8 mouse cellular contexts compared by ENCODE assay signal in genomic region chr3:87905880-87906485, GRCm38 (mm10). TPM values are rescaled to one million over a fixed set of nuclear protein-coding genes. Genes with fewer than 3 reads are reported as not detected.
DNase-seq lines count a peak whose midpoint lies in the region; ATAC-seq and TF ChIP-seq lines count a peak whose summit lies in the region.

Hdgf (plus strand) TSS chr3:87906321.

- peak within 1 kb of the TSS; percentile 80 for H3K4me3 ChIP-seq in C2C12 (ENCODE audit: insufficient read depth, poor library complexity, severe bottlenecking)
- H3K4me3 ChIP-seq in erythroblast, embryonic 14.5 days (replicated peaks), result peak within 1 kb of the TSS; percentile 100
- peak within 1 kb of the TSS; percentile 74 for H3K4me3 ChIP-seq in heart, embryonic 12.5 days
- H3K4me3 ChIP-seq in kidney, postnatal 0 days (replicated peaks; ENCODE audit: low read depth, low read length), result peak within 1 kb of the TSS; percentile 83
- H3K4me3 ChIP-seq in liver, embryonic 11.5 days (ENCODE audit: low read depth, low read length), result peak within 1 kb of the TSS; percentile 100
- H3K4me3 ChIP-seq in stomach, embryonic 14.5 days (ENCODE audit: low read depth, low read length), result peak within 1 kb of the TSS; percentile 99

- H3K4me1 ChIP-seq in erythroblast, embryonic 14.5 days (ENCODE audit: control insufficient read depth), result peaks cover 78% of the 10 kb centered on the region
- H3K4me1 ChIP-seq in heart, embryonic 12.5 days (replicated peaks), result peaks cover 43% of the 10 kb centered on the region
- H3K4me1 ChIP-seq in kidney, postnatal 0 days (replicated peaks; ENCODE audit: insufficient read depth, low read length), result peaks cover 30% of the 10 kb centered on the region
- H3K4me1 ChIP-seq in liver, embryonic 11.5 days (replicated peaks; ENCODE audit: control insufficient read depth, insufficient read depth, low read length), result peaks cover 50% of the 10 kb centered on the region
- peaks cover 32% of the 10 kb centered on the region for H3K4me1 ChIP-seq in stomach, embryonic 14.5 days (ENCODE audit: control insufficient read depth, insufficient read depth, low read length)

- peak; percentile 99 for DNase-seq in brain, embryonic 14.5 days (ENCODE audit: low read depth)
- peak; percentile 97 for DNase-seq in kidney, postnatal 0 days (ENCODE audit: low spot score)
- DNase-seq in liver, embryonic 11.5 days (ENCODE audit: low spot score), result peak; percentile 95
- DNase-seq in naive thymus-derived CD4-positive, alpha-beta T cell, adult 2 months (ENCODE audit: low read depth), result peak; percentile 95

- no peaks in the 10 kb centered on the region for H3K9me3 ChIP-seq in erythroblast, embryonic 14.5 days (ENCODE audit: control insufficient read depth, low read length)
- H3K9me3 ChIP-seq in heart, embryonic 12.5 days (replicated peaks), result no peaks in the 10 kb centered on the region
- H3K9me3 ChIP-seq in kidney, postnatal 0 days (replicated peaks; ENCODE audit: low read length), result no peaks in the 10 kb centered on the region
- H3K9me3 ChIP-seq in liver, embryonic 11.5 days (ENCODE audit: control insufficient read depth, low read length), result no peaks in the 10 kb centered on the region
- no peaks in the 10 kb centered on the region for H3K9me3 ChIP-seq in stomach, embryonic 14.5 days (ENCODE audit: control insufficient read depth, low read depth, low read length)

- H3K79me3 ChIP-seq in C2C12 (ENCODE audit: low read depth), result peaks cover 44% of the 10 kb centered on the region

- peaks cover 5% of the 10 kb centered on the region for H3K36me3 ChIP-seq in C2C12 (ENCODE audit: control insufficient read depth, insufficient read depth)
- H3K36me3 ChIP-seq in erythroblast, embryonic 14.5 days (ENCODE audit: control insufficient read depth), result peaks cover 31% of the 10 kb centered on the region
- no peaks in the 10 kb centered on the region for H3K36me3 ChIP-seq in heart, embryonic 12.5 days
- no peaks in the 10 kb centered on the region for H3K36me3 ChIP-seq in kidney, postnatal 0 days (ENCODE audit: insufficient read depth, low read length)
- no peaks in the 10 kb centered on the region; the same call in 1 of the 2 replicates for H3K36me3 ChIP-seq in liver, embryonic 11.5 days (ENCODE audit: control insufficient read depth, insufficient read depth, low read length)
- no peaks in the 10 kb centered on the region for H3K36me3 ChIP-seq in stomach, embryonic 14.5 days (ENCODE audit: control insufficient read depth, insufficient read depth, low read length)

- peak; percentile 91 for ATAC-seq in heart, embryonic 12.5 days (ENCODE audit: insufficient number of reproducible peaks, low FRiP score)
- ATAC-seq in kidney, postnatal 0 days (replicated peaks; ENCODE audit: low FRiP score, low read depth), result peak; percentile 95
- ATAC-seq in liver, embryonic 11.5 days (replicated peaks; ENCODE audit: low FRiP score), result peak; percentile 88
- peak; percentile 91 for ATAC-seq in stomach, embryonic 14.5 days (ENCODE audit: insufficient number of reproducible peaks, insufficient read depth, low FRiP score, low read depth)

- TF ChIP-seq CTCF in C2C12 (IDR thresholded peaks at IDR 0.05; ENCODE audit: control insufficient read depth, insufficient read depth, insufficient read length), result no peak
- no peak for TF ChIP-seq CTCF in brain, embryonic 14.5 days (IDR thresholded peaks at IDR 0.05; ENCODE audit: borderline replicate concordance, extremely low read depth, insufficient read depth, insufficient read length)
- TF ChIP-seq CTCF in kidney, postnatal 0 days (IDR thresholded peaks at IDR 0.05; ENCODE audit: low read depth), result peak; percentile 61

- WGBS in heart, embryonic 12.5 days, result 2% methylated on average over 57 of the region's 57 CpGs
- 1% methylated on average over 50 of the region's 57 CpGs for WGBS in kidney, postnatal 0 days
- under 1% methylated on average over 57 of the region's 57 CpGs for WGBS in liver, embryonic 11.5 days
- WGBS in stomach, embryonic 14.5 days, result under 1% methylated on average over 57 of the region's 57 CpGs

- peaks cover 49% of the 10 kb centered on the region for H3K79me2 ChIP-seq in C2C12 (ENCODE audit: control insufficient read depth, insufficient read depth)

- no peak; the same call in 1 of the 2 replicates for TF ChIP-seq POLR2A in brain, embryonic 14.5 days (IDR thresholded peaks at IDR 0.05; ENCODE audit: borderline replicate concordance, extremely low read depth, insufficient read depth, insufficient read length, poor library complexity, severe bottlenecking)

- no peaks in the 10 kb centered on the region for H3K27me3 ChIP-seq in C2C12 (ENCODE audit: control insufficient read depth, insufficient read depth, insufficient read length)
- no peaks in the 10 kb centered on the region for H3K27me3 ChIP-seq in erythroblast, embryonic 14.5 days (ENCODE audit: control insufficient read depth)
- H3K27me3 ChIP-seq in heart, embryonic 12.5 days (replicated peaks), result no peaks in the 10 kb centered on the region
- H3K27me3 ChIP-seq in kidney, postnatal 0 days (ENCODE audit: insufficient read depth, low read length), result no peaks in the 10 kb centered on the region
- H3K27me3 ChIP-seq in liver, embryonic 11.5 days (replicated peaks; ENCODE audit: control insufficient read depth, insufficient read depth, low read length), result no peaks in the 10 kb centered on the region
- H3K27me3 ChIP-seq in stomach, embryonic 14.5 days (ENCODE audit: control insufficient read depth, insufficient read depth, low read length), result no peaks in the 10 kb centered on the region

- H3K4me2 ChIP-seq in heart, embryonic 12.5 days, result peak within 1 kb of the TSS; percentile 94
- H3K4me2 ChIP-seq in kidney, postnatal 0 days (ENCODE audit: low read length), result peak within 1 kb of the TSS; percentile 59
- peak within 1 kb of the TSS; percentile 86 for H3K4me2 ChIP-seq in liver, embryonic 11.5 days
- H3K4me2 ChIP-seq in stomach, embryonic 14.5 days (replicated peaks; ENCODE audit: low read depth, low read length), result peak within 1 kb of the TSS; percentile 92

- H3K27ac ChIP-seq in heart, embryonic 12.5 days (ENCODE audit: poor library complexity, severe bottlenecking), result peak within 1 kb of the TSS; percentile 95
- H3K27ac ChIP-seq in kidney, postnatal 0 days, result peak within 1 kb of the TSS; percentile 96
- peak within 1 kb of the TSS; percentile 99 for H3K27ac ChIP-seq in liver, embryonic 11.5 days (ENCODE audit: low read depth, low read length)
- peak within 1 kb of the TSS; percentile 97 for H3K27ac ChIP-seq in stomach, embryonic 14.5 days (ENCODE audit: low read length)

- peak within 1 kb of the TSS; percentile 95 for H3K9ac ChIP-seq in heart, embryonic 12.5 days
- peak within 1 kb of the TSS; percentile 89 for H3K9ac ChIP-seq in kidney, postnatal 0 days (ENCODE audit: low read depth, low read length)
- H3K9ac ChIP-seq in liver, embryonic 11.5 days (ENCODE audit: low read depth, low read length), result peak within 1 kb of the TSS; percentile 100
- H3K9ac ChIP-seq in stomach, embryonic 14.5 days (replicated peaks; ENCODE audit: low read depth, low read length), result peak within 1 kb of the TSS; percentile 99

- H3ac ChIP-seq in C2C12 (ENCODE audit: control insufficient read depth, insufficient read length, low read depth), result peak within 1 kb of the TSS; percentile 100

TF ChIP-seq in C2C12, 6 proteins besides CTCF, POLR2A, EP300 and RAD21:
- TF ChIP-seq MAX (IDR thresholded peaks at IDR 0.05), result peak; percentile 98
- no peak for TF ChIP-seq FOSL1 (IDR thresholded peaks at IDR 0.05; ENCODE audit: insufficient read depth, low read length, poor library complexity, severe bottlenecking)
- TF ChIP-seq CEBPB (IDR thresholded peaks at IDR 0.05; ENCODE audit: low read depth), result no peak
- TF ChIP-seq USF1 (IDR thresholded peaks at IDR 0.05; ENCODE audit: low read depth), result peak; percentile 87
TF ChIP-seq in C2C12: peak in this region for 2.

RNA-seq across cellular contexts. Expression of gene Hdgf, which starts in this region (rescaled TPM):
- 279 TPM for polyA plus RNA-seq in C2C12 (2012; fragmentation: generic; extraction: Trizol)
- 164 and 172 TPM in 2 replicates for polyA plus RNA-seq in brain, embryonic 14.5 days (2012; rRNA removed)
- 86.9 and 109 TPM in 2 replicates for polyA plus RNA-seq in erythroblast, embryonic 14.5 days (2012)
- polyA plus RNA-seq in heart, embryonic 12.5 days (2016; fragmentation: Nextera tagmentation; extraction: Ambion mirVana), result 175 and 177 TPM in 2 replicates
- polyA plus RNA-seq in kidney, postnatal 0 days (2015; fragmentation: Nextera tagmentation; extraction: Ambion mirVana), result 193 and 200 TPM in 2 replicates
- 520 and 526 TPM in 2 replicates for polyA plus RNA-seq in liver, embryonic 11.5 days (2014; fragmentation: Nextera tagmentation; extraction: Ambion mirVana)
- 119 and 135 TPM in 2 replicates for polyA plus RNA-seq in stomach, embryonic 14.5 days (2014; fragmentation: Nextera tagmentation; extraction: Ambion mirVana)

Comparison
In these comparisons a context has a peak if more than half of its experiments do, and no peak if none do; other contexts are left out.
1. Peak in every context shown above with its lines: DNase-seq, ATAC-seq, H3K4me3 ChIP-seq and H3K27ac ChIP-seq.